Mouse (Mus musculus) adrenal gland, postnatal 36 days (tissue): ENCODE results near the gene Lmln. TPM values are rescaled to one million over a fixed set of nuclear protein-coding genes. Genes with fewer than 3 reads are reported as not detected.
"Not testable (repeated sequence)": the region's sequence is repeated elsewhere in the genome, so short reads cannot be mapped to it uniquely, and the experiment has no call there.

Experiments used
- DNase-seq, 2 experiments: peaks; one replicate each; pipeline ENCODE4 v3.0.0; 2021; ENCODE audit warnings: mixed read lengths in 1 of 2
- long read RNA-seq, 2 experiments: library from polyadenylated mRNA; stranded (forward); transcript quantifications; one replicate each; pipeline ENCODE4 v2.0.0; 2021; ENCODE audit warnings: borderline sequencing depth in 2 of 2
- total RNA-seq, 2 experiments: library from RNA; stranded (reverse); gene quantifications; 2 replicates each; pipeline ENCODE4 v1.2.3; 2021

Lmln gene
- 10 to 100 TPM; 12.9 TPM for total RNA-seq
- long read RNA-seq, experiment 1, full-length matches to known transcripts, result 3 of 11 reads
- long read RNA-seq, experiment 1, partial matches to known transcripts, result 3 of 11 reads
- long read RNA-seq, experiment 1, other reads (novel, unspliced or antisense), result 5 of 11 reads
- long read RNA-seq, experiment 2, partial matches to known transcripts, result 0 of 6 reads
- long read RNA-seq, experiment 2, other reads (novel, unspliced or antisense), result 6 of 6 reads

- DNase-seq, result peak; percentile 96
These were observed at the start of gene Lmln for GRCm38 (mm10) chr16:33062024-33062681. Gene Lmln (plus strand): TSS chr16:33062521.

GRCm38 (mm10) chr16:33013801-33014200 lies 48.5 kb upstream of the Lmln start:
- no peak for DNase-seq

- DNase-seq, result no peak
These were observed 47.4 kb upstream of the Lmln start for GRCm38 (mm10) chr16:33014921-33015320.

DNA sequence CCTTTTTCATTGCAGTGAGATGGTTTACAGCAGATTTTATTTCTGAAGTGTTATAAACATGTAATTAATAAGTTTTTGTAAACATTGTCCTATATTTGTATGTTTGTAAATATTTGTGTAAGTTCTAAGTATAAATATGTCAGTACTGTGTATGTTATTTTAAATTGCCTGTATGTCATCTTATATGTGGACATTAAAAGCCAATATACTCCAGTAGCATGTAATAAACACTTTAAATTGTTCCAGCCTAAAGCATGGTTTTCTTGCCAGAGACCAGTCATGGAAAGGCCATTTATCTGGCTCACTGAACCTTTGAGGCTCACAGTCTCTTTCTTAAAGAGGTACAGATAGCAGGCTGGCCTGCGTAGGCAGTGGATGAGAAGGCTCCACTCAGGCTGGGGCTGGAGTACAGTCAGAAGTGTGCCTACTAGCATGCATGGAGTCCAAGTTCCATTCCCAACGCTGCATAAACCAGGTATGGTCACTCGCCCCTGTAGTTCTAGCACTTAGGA lies 46.9 kb upstream of the Lmln start:
- no peak for DNase-seq

DNA sequence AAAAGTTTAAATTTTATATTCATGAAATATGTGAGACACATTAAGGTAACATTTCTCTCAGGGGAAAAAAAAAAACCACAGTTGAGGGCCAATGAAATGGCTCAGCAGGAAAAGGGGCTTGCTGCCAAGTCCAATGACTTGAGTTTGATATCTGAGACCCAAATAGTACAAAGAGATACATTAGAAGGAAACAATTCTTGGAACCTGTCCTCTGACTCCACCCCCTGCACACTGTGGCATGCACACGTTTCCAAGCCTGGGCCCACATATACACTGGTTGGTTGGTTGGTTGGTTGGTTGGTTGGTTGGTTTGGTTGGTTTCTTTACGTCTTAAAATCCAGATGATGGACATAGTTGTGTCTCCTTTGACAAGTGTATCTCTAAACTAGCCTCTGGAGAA lies 46.3 kb upstream of the Lmln start:
- no peak for DNase-seq

GRCm38 (mm10) chr16:33017677-33018349 lies 44.5 kb upstream of the Lmln start:
- DNase-seq, result no peak

- peak; percentile 66 to 74 for DNase-seq
These were observed 43.1 kb upstream of the Lmln start for GRCm38 (mm10) chr16:33019117-33019770.

GRCm38 (mm10) chr16:33021381-33021780 lies 40.9 kb upstream of the Lmln start:
- DNase-seq, result no peak

DNA sequence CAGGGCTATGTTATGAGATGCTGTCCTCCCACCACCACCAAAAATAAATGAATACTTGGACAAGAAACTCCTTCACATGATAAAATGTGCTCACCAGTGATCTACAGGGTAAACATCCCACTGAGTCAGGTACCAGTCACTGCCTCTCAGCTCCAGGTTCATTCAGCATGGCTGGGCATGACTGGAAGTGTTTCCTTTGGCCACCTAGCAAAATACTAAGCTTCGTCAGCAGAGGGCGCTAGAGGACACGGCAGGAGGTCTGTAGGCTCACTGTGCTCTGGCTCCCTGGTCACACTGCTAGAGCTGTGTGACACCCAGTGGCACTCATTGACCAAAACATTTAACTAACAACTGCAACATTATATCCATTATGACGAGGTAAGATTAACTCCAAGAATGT lies 38.6 kb upstream of the Lmln start:
- DNase-seq, result peak; percentile 89 to 91

GRCm38 (mm10) chr16:33024456-33025104 lies 37.7 kb upstream of the Lmln start:
- no peak for DNase-seq

GRCm38 (mm10) chr16:33026357-33026756 lies 36.0 kb upstream of the Lmln start:
- DNase-seq, result no peak

DNA sequence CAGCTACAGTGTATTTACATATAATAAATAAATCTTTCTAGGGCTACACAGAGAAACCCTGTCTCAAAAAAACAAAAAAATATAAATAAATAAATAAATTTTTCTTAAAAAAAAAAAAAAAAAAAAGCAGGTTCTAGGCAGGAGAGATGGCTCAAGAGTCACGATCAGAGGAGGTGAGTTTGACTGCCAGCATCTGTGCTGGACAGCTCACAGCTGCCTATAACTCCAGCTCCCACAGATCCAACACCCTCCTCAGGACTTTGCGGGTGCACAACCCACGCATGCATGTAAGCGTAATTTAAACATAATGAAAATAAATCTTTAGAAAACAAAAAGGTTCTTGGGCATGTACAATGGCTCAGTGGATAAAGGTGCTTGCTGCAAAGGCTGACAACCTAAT lies 26.3 kb upstream of the Lmln start:
- no peak for DNase-seq

- no peak for DNase-seq
These were observed 19.6 kb upstream of the Lmln start for GRCm38 (mm10) chr16:33042682-33043081.

- DNase-seq, result no peak
These were observed 19.1 kb upstream of the Lmln start for GRCm38 (mm10) chr16:33043268-33043667.

GRCm38 (mm10) chr16:33048004-33048403 lies 14.3 kb upstream of the Lmln start:
- no peak for DNase-seq

- no peak for DNase-seq
These were observed 13.6 kb upstream of the Lmln start for GRCm38 (mm10) chr16:33048686-33049085.

- DNase-seq, result no peak
These were observed 12.5 kb upstream of the Lmln start for GRCm38 (mm10) chr16:33049809-33050208.

DNA sequence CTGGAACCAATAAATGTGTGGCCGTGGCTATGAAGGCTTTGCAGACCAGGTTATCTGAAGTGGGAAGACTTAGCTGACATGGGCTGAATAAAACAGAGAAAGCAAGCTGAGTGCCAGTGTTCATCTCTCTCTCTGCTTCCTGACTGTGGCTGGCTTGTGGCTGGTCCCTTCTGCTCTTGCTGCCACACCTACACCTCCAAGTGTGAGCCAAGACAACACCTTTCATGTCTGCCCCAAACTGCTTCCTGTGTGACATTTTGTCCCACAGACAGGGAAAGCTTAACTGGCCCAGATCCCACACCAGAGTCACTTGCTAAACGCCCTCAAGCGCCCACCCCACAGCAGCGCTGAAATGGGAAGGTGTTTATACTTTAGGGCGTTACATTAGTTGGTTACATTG lies 9.2 kb upstream of the Lmln start:
- DNase-seq, result no peak

GRCm38 (mm10) chr16:33054927-33055326 lies 7.4 kb upstream of the Lmln start:
- not testable (repeated sequence) for DNase-seq

DNA sequence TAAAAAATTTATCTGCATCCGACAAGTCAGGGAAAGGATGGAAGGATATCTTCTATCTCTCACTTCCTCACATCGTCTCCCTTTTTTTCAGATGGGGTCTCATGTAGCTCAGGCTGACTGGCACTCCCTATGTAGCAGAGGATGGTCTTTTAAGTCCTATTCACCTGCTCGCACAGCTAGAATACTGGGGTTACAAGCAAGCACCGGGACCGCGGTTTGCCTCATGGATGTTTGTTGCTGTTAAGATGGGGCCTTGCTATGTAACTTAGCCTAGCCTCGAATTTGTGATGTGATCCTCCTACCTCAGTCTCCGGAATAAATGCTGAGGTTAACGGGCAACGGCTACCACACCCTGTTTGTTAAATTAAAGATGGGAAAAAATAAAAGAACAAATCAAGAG lies 6.7 kb upstream of the Lmln start:
- DNase-seq, result no peak

- DNase-seq, result peak; percentile 89 to 93
These were observed 6.1 kb upstream of the Lmln start, which contains the start of the genes Iqcg and Rpl35a for GRCm38 (mm10) chr16:33056095-33056785. Gene Iqcg (minus strand): TSS chr16:33056218. Gene Rpl35a (plus strand): TSS chr16:33056453.
